Comparison of ENCODE assay signal across 31 mouse cellular contexts in genomic region chr1:90574845-90575244, GRCm38 (mm10). TPM values are rescaled to one million over a fixed set of nuclear protein-coding genes. Genes with fewer than 3 reads are reported as not detected.
DNase-seq lines count a peak whose midpoint lies in the region; ATAC-seq and TF ChIP-seq lines count a peak whose summit lies in the region.
"Had no signal": no experiment of that assay in that cellular context is flagged by ENCODE, and none has a peak within 500 bp of the region (broad histone marks: within the 10 kb centered on the region; RNA-seq: fewer than 3 reads in every experiment).

No protein-coding gene starts in this region.

- ATAC-seq in hindbrain, embryonic 16.5 days, result peak; percentile 20; the same call in 1 of the 2 replicates
- ATAC-seq in hindbrain, embryonic 14.5 days (ENCODE audit: low FRiP score), result no peak
- 0 out of 2 replicates have a peak, but pooled peaks have one; percentile 53 for ATAC-seq in neural tube, embryonic 11.5 days (ENCODE audit: insufficient read depth, low FRiP score, low TSS enrichment)
- no peak for ATAC-seq in neural tube, embryonic 15.5 days (ENCODE audit: low FRiP score)
- ATAC-seq in midbrain, embryonic 14.5 days (ENCODE audit: low FRiP score, low TSS enrichment), result no peak
- ATAC-seq: forebrain, embryonic 13.5 days; forebrain, embryonic 16.5 days; Patski had no signal

- H3K27me3 ChIP-seq in hindbrain, embryonic 16.5 days (replicated peaks; ENCODE audit: control insufficient read depth, insufficient read depth, low read length), result no peaks in the 10 kb centered on the region
- no peaks in the 10 kb centered on the region for H3K27me3 ChIP-seq in hindbrain, embryonic 14.5 days (ENCODE audit: control insufficient read depth, insufficient read depth, low read length)
- no peaks in the 10 kb centered on the region for H3K27me3 ChIP-seq in neural tube, embryonic 11.5 days (ENCODE audit: control insufficient read depth, insufficient read depth, low read length)
- H3K27me3 ChIP-seq in neural tube, embryonic 15.5 days (replicated peaks), result no peaks in the 10 kb centered on the region
- no peaks in the 10 kb centered on the region for H3K27me3 ChIP-seq in midbrain, embryonic 14.5 days (ENCODE audit: control insufficient read depth, insufficient read depth, low read length)
- H3K27me3 ChIP-seq: CH12.LX; embryonic facial prominence, embryonic 13.5 days; forebrain, embryonic 13.5 days; heart, embryonic 15.5 days; hindbrain, embryonic 15.5 days; Patski had no signal

- no peak for TF ChIP-seq CTCF in brain, embryonic 14.5 days (IDR thresholded peaks at IDR 0.05; ENCODE audit: borderline replicate concordance, extremely low read depth, insufficient read depth, insufficient read length)

- H3K9me3 ChIP-seq in hindbrain, embryonic 16.5 days (ENCODE audit: control insufficient read depth, low read length), result no peaks in the 10 kb centered on the region
- no peaks in the 10 kb centered on the region; the same call in 1 of the 2 replicates for H3K9me3 ChIP-seq in hindbrain, embryonic 14.5 days (ENCODE audit: control insufficient read depth, low read length)
- peaks cover 5% of the 10 kb centered on the region; the same call in 1 of the 2 replicates for H3K9me3 ChIP-seq in neural tube, embryonic 11.5 days (ENCODE audit: control insufficient read depth, low read length)
- H3K9me3 ChIP-seq in neural tube, embryonic 15.5 days (replicated peaks), result no peaks in the 10 kb centered on the region
- H3K9me3 ChIP-seq in midbrain, embryonic 14.5 days (ENCODE audit: control insufficient read depth, low read length), result no peaks in the 10 kb centered on the region
- H3K9me3 ChIP-seq: embryonic facial prominence, embryonic 10.5 days; forebrain, embryonic 13.5 days; heart, embryonic 15.5 days; hindbrain, embryonic 15.5 days had no signal

- H3K4me1 ChIP-seq in hindbrain, embryonic 16.5 days (ENCODE audit: control insufficient read depth, insufficient read depth, low read depth, low read length), result peaks cover 2% of the 10 kb centered on the region
- peaks cover 11% of the 10 kb centered on the region for H3K4me1 ChIP-seq in hindbrain, embryonic 14.5 days (replicated peaks; ENCODE audit: control insufficient read depth, insufficient read depth, low read length)
- H3K4me1 ChIP-seq in neural tube, embryonic 11.5 days (ENCODE audit: control insufficient read depth, insufficient read depth, low read length), result 0 out of 2 replicates have a peak, but pooled peaks cover 5% of the 10 kb centered on the region
- H3K4me1 ChIP-seq in neural tube, embryonic 15.5 days, result peaks cover 8% of the 10 kb centered on the region; the same call in 1 of the 2 replicates
- H3K4me1 ChIP-seq in midbrain, embryonic 14.5 days (ENCODE audit: control insufficient read depth, insufficient read depth, low read length), result peaks cover 7% of the 10 kb centered on the region; the same call in 1 of the 2 replicates
- H3K4me1 ChIP-seq: heart, embryonic 15.5 days had no signal

- 32% methylated on average over 3 of the region's 3 CpGs for WGBS in hindbrain, embryonic 16.5 days
- WGBS in hindbrain, embryonic 14.5 days, result 28% methylated on average over 3 of the region's 3 CpGs
- WGBS in neural tube, embryonic 11.5 days, result 39% methylated on average over 3 of the region's 3 CpGs
- 16% methylated on average over 3 of the region's 3 CpGs for WGBS in neural tube, embryonic 15.5 days
- 27% methylated on average over 3 of the region's 3 CpGs for WGBS in midbrain, embryonic 14.5 days

- H3K9ac ChIP-seq in hindbrain, embryonic 16.5 days (ENCODE audit: low read depth, low read length), result no peak overlapping the region
- no peak overlapping the region for H3K9ac ChIP-seq in hindbrain, embryonic 14.5 days
- no peak overlapping the region for H3K9ac ChIP-seq in neural tube, embryonic 11.5 days (ENCODE audit: low read length)
- H3K9ac ChIP-seq in neural tube, embryonic 15.5 days (replicated peaks), result no peak overlapping the region
- no peak overlapping the region for H3K9ac ChIP-seq in midbrain, embryonic 14.5 days (replicated peaks; ENCODE audit: low read length)
- H3K9ac ChIP-seq: embryonic facial prominence, embryonic 13.5 days; forebrain, embryonic 13.5 days; heart, embryonic 15.5 days; hindbrain, embryonic 15.5 days had no signal

- H3K4me2 ChIP-seq in hindbrain, embryonic 16.5 days (ENCODE audit: low read length), result no peak overlapping the region
- no peak overlapping the region for H3K4me2 ChIP-seq in hindbrain, embryonic 14.5 days (replicated peaks)
- no peak overlapping the region for H3K4me2 ChIP-seq in neural tube, embryonic 11.5 days (ENCODE audit: low read depth)
- H3K4me2 ChIP-seq in neural tube, embryonic 15.5 days, result no peak overlapping the region
- H3K4me2 ChIP-seq in midbrain, embryonic 14.5 days (ENCODE audit: low read length), result no peak overlapping the region
- H3K4me2 ChIP-seq: embryonic facial prominence, embryonic 13.5 days; forebrain, embryonic 13.5 days; heart, embryonic 11.5 days; heart, embryonic 15.5 days; hindbrain, embryonic 15.5 days had no signal

- no peak for DNase-seq in hindbrain, embryonic 14.5 days (ENCODE audit: low spot score)
- DNase-seq in neural tube, embryonic 11.5 days (ENCODE audit: low spot score), result no peak
- peak; percentile 45 for DNase-seq in brain, embryonic 14.5 days (ENCODE audit: low read depth)
- DNase-seq in midbrain, embryonic 14.5 days, result peak; percentile 41
- no peak for DNase-seq in heart, postnatal 14 days
- DNase-seq: adrenal gland, adult 2 months; adrenal gland, postnatal 14 days; B cell, adult 2 months; cerebellum, adult 11-12 months; cerebellum, adult 8-10 months; cerebellum, postnatal 10 days; cerebellum, postnatal 36 days; embryo, embryonic 11 days; gastrocnemius, adult 2 months; gastrocnemius, postnatal 14 days; heart, adult 11 months; heart, postnatal 10 days; heart, postnatal 4 days had no signal

- no peak overlapping the region for H3K4me3 ChIP-seq in hindbrain, embryonic 16.5 days (ENCODE audit: low read length)
- no peak overlapping the region for H3K4me3 ChIP-seq in hindbrain, embryonic 14.5 days (replicated peaks; ENCODE audit: low read length)
- H3K4me3 ChIP-seq in neural tube, embryonic 11.5 days (ENCODE audit: low read depth, low read length), result no peak overlapping the region
- H3K4me3 ChIP-seq in neural tube, embryonic 15.5 days (replicated peaks), result no peak overlapping the region
- no peak overlapping the region for H3K4me3 ChIP-seq in midbrain, embryonic 14.5 days (replicated peaks; ENCODE audit: low read depth, low read length)
- H3K4me3 ChIP-seq: embryonic facial prominence, embryonic 10.5 days; embryonic facial prominence, embryonic 13.5 days; erythroblast, embryonic 14.5 days; forebrain, embryonic 13.5 days; gastrocnemius, adult 2 months; heart, embryonic 15.5 days; hindbrain, embryonic 15.5 days had no signal

- H3K36me3 ChIP-seq in hindbrain, embryonic 16.5 days (ENCODE audit: control insufficient read depth, insufficient read depth, low read length), result no peaks in the 10 kb centered on the region
- no peaks in the 10 kb centered on the region for H3K36me3 ChIP-seq in hindbrain, embryonic 14.5 days (replicated peaks; ENCODE audit: control insufficient read depth, insufficient read depth)
- H3K36me3 ChIP-seq in neural tube, embryonic 11.5 days (ENCODE audit: control insufficient read depth, insufficient read depth, low read length), result no peaks in the 10 kb centered on the region
- no peaks in the 10 kb centered on the region for H3K36me3 ChIP-seq in neural tube, embryonic 15.5 days
- no peaks in the 10 kb centered on the region for H3K36me3 ChIP-seq in midbrain, embryonic 14.5 days (ENCODE audit: control insufficient read depth, insufficient read depth, low read length)
- H3K36me3 ChIP-seq: embryonic facial prominence, embryonic 10.5 days; embryonic facial prominence, embryonic 13.5 days; G1E; heart, embryonic 15.5 days; hindbrain, embryonic 15.5 days had no signal

- intact Hi-C loops in heart, postnatal 14 days (cut with DNase I), result no loop called here

- no peak for TF ChIP-seq POLR2A in brain, embryonic 14.5 days (IDR thresholded peaks at IDR 0.05; ENCODE audit: borderline replicate concordance, extremely low read depth, insufficient read depth, insufficient read length, poor library complexity, severe bottlenecking)

- no peak overlapping the region for H3K27ac ChIP-seq in hindbrain, embryonic 16.5 days (ENCODE audit: low read depth, low read length)
- H3K27ac ChIP-seq in hindbrain, embryonic 14.5 days, result no peak overlapping the region
- H3K27ac ChIP-seq in neural tube, embryonic 11.5 days (ENCODE audit: low read depth, low read length), result no peak overlapping the region
- H3K27ac ChIP-seq in neural tube, embryonic 15.5 days (replicated peaks), result no peak overlapping the region
- H3K27ac ChIP-seq in midbrain, embryonic 14.5 days (replicated peaks; ENCODE audit: low read depth, low read length), result no peak overlapping the region
- H3K27ac ChIP-seq: embryonic facial prominence, embryonic 10.5 days; embryonic facial prominence, embryonic 13.5 days; forebrain, embryonic 13.5 days; gastrocnemius, adult 2 months; heart, embryonic 15.5 days; hindbrain, embryonic 15.5 days had no signal

RNA-seq across cellular contexts. Expression of gene Cops8, which starts 27.9 kb away (rescaled TPM):
- 159 and 165 TPM in 2 replicates for polyA plus RNA-seq in hindbrain, embryonic 16.5 days (2015; fragmentation: Nextera tagmentation; extraction: Ambion mirVana)
- 177 and 179 TPM in 2 replicates for polyA plus RNA-seq in hindbrain, embryonic 14.5 days (2014; fragmentation: Nextera tagmentation; extraction: Ambion mirVana)
- polyA plus RNA-seq in neural tube, embryonic 11.5 days (2014; fragmentation: Nextera tagmentation; extraction: Ambion mirVana), result 192 and 200 TPM in 2 replicates
- polyA plus RNA-seq in neural tube, embryonic 15.5 days (2015; fragmentation: Nextera tagmentation; extraction: Ambion mirVana), result 163 and 171 TPM in 2 replicates
- 112 and 132 TPM in 2 replicates for polyA plus RNA-seq in brain, embryonic 14.5 days (2012; rRNA removed)
- 155 and 178 TPM in 2 replicates for polyA plus RNA-seq in midbrain, embryonic 14.5 days (2014; fragmentation: Nextera tagmentation; extraction: Ambion mirVana)
- 10 to 100 TPM; 83.5 to 84.9 TPM for total RNA-seq in heart, postnatal 14 days (2021)

Comparison
In these comparisons a context has a peak if more than half of its experiments do, and no peak if none do; other contexts are left out.
1. ATAC-seq: peak in hindbrain, embryonic 16.5 days (single experiment) and neural tube, embryonic 11.5 days (single experiment); none in hindbrain, embryonic 14.5 days (single experiment), neural tube, embryonic 15.5 days (single experiment) and midbrain, embryonic 14.5 days (single experiment).
2. DNase-seq: peak in brain, embryonic 14.5 days (single experiment) and midbrain, embryonic 14.5 days (single experiment); none in hindbrain, embryonic 14.5 days (single experiment), neural tube, embryonic 11.5 days (single experiment) and heart, postnatal 14 days (0 of 2).